Mouse (Mus musculus) limb, embryonic 11.5 days (tissue): Measurements from ENCODE around the gene E130114P18Rik. TPM values are rescaled to one million over a fixed set of nuclear protein-coding genes. Genes with fewer than 3 reads are reported as not detected.

Source experiments
- ATAC-seq: fragments of 200-750 bp; cut with Nextera tagmentation; 2 replicates; pipeline ENCODE4 v1.8.0; 2017; ENCODE audit warnings: low read depth; ENCODE audit not compliant: insufficient number of reproducible peaks, low FRiP score, low TSS enrichment
- DNase-seq: peaks from one replicate; pipeline ENCODE4 v3.0.0-alpha.2; 2015; ENCODE audit warnings: low spot score
- H3K27ac ChIP-seq: fragments of 300-500 bp; sonication (generic); replicated peaks from 2 replicates; pipeline ENCODE4 v1.5.1; 2014; ENCODE audit warnings: low read depth, mild to moderate bottlenecking, low read length
- H3K27me3 ChIP-seq: fragments of 300-500 bp; sonication (generic); 2 replicates; pipeline ENCODE4 v1.6.1; 2014; ENCODE audit warnings: mild to moderate bottlenecking, low read length, mixed read lengths; ENCODE audit not compliant: control insufficient read depth, insufficient read depth
- H3K36me3 ChIP-seq: fragments of 300-500 bp; sonication (generic); 2 replicates; pipeline ENCODE4 v1.6.1; 2014; ENCODE audit warnings: mild to moderate bottlenecking, low read length, moderate library complexity, mixed read lengths; ENCODE audit not compliant: control insufficient read depth, insufficient read depth
- H3K4me1 ChIP-seq: fragments of 300-500 bp; sonication (generic); 2 replicates; pipeline ENCODE4 v1.6.1; 2014; ENCODE audit warnings: low read length, mixed read lengths; ENCODE audit not compliant: control insufficient read depth, insufficient read depth
- H3K4me2 ChIP-seq: fragments of 300-500 bp; sonication (generic); 2 replicates; pipeline ENCODE4 v1.6.1; 2014; ENCODE audit warnings: low read depth, mild to moderate bottlenecking, moderate library complexity; ENCODE audit not compliant: severe bottlenecking
- H3K4me3 ChIP-seq: fragments of 300-500 bp; sonication (generic); 2 replicates; pipeline ENCODE4 v1.5.1; 2014; ENCODE audit warnings: low read depth, low read length
- H3K9ac ChIP-seq: fragments of 300-500 bp; sonication (generic); 2 replicates; pipeline ENCODE4 v1.6.1; 2014; ENCODE audit warnings: mild to moderate bottlenecking, low read length
- H3K9me3 ChIP-seq: fragments of 300-500 bp; sonication (generic); 2 replicates; pipeline ENCODE4 v1.6.1; 2016; ENCODE audit warnings: low read length; ENCODE audit not compliant: control insufficient read depth
- WGBS: fragments of 180-500 bp; shearing (Covaris S2); extraction: QIAGEN DNeasy Blood & Tissue Kit; methylation state at CpG from one replicate; pipeline ENCODE4 v1.1.7; 2014; 5-methylcytosine and 5-hydroxymethylcytosine counted together
- polyA plus RNA-seq: library from polyadenylated mRNA; unstranded; fragments of >200 nt; fragmentation: Nextera tagmentation; extraction: Ambion mirVana; gene quantifications from 2 replicates; pipeline ENCODE4 v1.2.1, GENCODE M21; 2014

The E130114P18Rik gene
- polyA plus RNA-seq, 1 experiment from 2014 or later: 10.1 TPM

DNA sequence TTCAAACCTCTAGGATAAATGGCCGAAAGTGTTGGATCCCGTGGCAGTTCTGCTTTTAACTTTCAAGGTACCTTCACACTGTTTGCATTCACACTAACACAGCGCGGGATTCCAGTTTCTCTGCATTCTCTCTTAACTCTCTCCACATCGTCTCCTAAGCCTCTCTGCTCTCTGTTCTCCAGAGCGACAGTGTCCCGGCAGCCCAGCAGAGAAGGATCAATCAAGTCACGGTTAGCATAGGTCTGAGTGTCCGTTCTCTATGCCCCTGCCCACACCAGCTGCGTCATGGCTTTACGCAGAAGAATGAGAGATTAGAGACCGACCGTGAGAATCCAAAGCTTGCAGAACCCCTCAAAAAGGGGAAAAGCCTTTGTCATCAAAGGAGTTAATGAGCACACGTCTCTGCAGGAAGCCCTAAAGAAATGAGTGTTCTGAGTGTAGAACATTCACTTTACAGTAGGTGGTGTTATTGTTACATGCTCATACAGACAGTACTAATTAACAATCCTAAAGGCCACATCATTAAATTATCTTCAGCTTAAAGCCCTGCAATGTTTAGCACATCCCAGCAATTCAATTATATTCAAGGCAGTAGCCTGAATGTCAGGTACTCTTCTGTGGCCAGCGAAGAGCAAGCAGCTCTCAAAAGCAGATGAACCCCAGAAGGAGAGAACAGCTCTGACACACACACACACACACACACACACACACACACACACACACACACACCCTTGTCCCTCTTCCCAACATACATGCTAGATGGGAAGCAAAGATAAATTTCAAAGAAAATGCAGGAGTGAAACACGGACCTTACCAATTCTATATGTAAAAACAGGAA, 101.9 kb downstream of the E130114P18Rik start:
- H3K9ac ChIP-seq: no peak overlapping the region
- H3K4me2 ChIP-seq: 0 out of 2 replicates have a peak overlapping the region, but pooled peaks have one; percentile 10
- no peaks in the 10 kb centered on the region for H3K9me3 ChIP-seq
- DNase-seq (no peak), ATAC-seq (no peak)
- no peak overlapping the region for H3K27ac ChIP-seq
- no peaks in the 10 kb centered on the region; the same call in 1 of the 2 replicates for H3K27me3 ChIP-seq
- no peak overlapping the region for H3K4me3 ChIP-seq
- 37% methylated on average over 16 of the region's 16 CpGs for WGBS
- H3K36me3 ChIP-seq: no peaks in the 10 kb centered on the region
- H3K4me1 ChIP-seq: peaks cover 6% of the 10 kb centered on the region; the same call in 1 of the 2 replicates

DNA sequence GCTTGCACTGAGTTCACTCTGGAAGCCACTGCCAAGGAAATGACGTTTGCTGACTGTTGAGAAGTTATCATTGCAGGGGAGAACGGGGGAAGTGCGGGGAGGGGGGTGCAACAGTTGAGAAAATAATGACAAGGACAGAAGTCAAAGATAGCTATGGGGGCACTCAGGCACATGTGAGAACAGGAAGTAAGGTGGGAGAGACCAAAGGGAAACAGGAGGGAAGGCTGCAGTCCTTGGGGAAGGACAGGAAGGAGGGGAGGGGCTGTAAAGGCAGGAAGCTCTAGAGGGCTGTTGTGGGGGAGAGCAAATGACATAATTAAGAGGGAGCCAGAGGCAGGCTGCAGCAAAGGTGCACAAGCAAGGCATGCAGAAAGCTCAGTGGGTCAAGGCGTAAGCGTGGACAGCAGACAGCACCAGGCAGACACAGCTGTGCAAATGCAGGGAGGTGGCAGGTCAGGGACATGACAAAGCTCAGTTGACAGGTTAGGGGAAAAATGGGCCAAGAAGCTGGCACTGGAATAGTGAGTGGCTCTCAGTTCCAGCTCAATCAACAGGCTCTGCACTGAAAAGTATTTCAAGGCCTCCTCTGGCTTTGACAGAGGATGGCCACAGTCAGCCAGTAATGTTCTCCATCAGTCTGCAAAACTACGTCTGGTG, 103.9 kb downstream of the E130114P18Rik start:
- peaks cover 6% of the 10 kb centered on the region; the same call in 1 of the 2 replicates for H3K4me1 ChIP-seq
- no peaks in the 10 kb centered on the region for H3K9me3 ChIP-seq
- 51% methylated on average over 6 of the region's 6 CpGs for WGBS
- ATAC-seq (no peak), DNase-seq (no peak)
- no peak overlapping the region for H3K4me3 ChIP-seq
- H3K27me3 ChIP-seq: no peaks in the 10 kb centered on the region; the same call in 1 of the 2 replicates
- H3K36me3 ChIP-seq: no peaks in the 10 kb centered on the region
- H3K27ac ChIP-seq: no peak overlapping the region
- H3K9ac ChIP-seq: no peak overlapping the region
- no peak overlapping the region for H3K4me2 ChIP-seq

- ATAC-seq (no peak), DNase-seq (no peak)
- Histone ChIP-seq H3K9ac (no peak overlapping the region), H3K4me1 (peaks cover 6% of the 10 kb centered on the region; the same call in 1 of the 2 replicates), H3K9me3 (no peaks in the 10 kb centered on the region), H3K27ac (no peak overlapping the region), H3K4me2 (no peak overlapping the region), H3K36me3 (no peaks in the 10 kb centered on the region), H3K27me3 (no peaks in the 10 kb centered on the region; the same call in 1 of the 2 replicates), H3K4me3 (no peak overlapping the region)
- 73% methylated on average over 5 of the region's 5 CpGs for WGBS
These were observed 105.4 kb downstream of the E130114P18Rik start for GRCm38 (mm10) chr4:97672501-97672900.

- no peaks in the 10 kb centered on the region for H3K9me3 ChIP-seq
- DNase-seq (no peak), ATAC-seq (no peak)
- H3K4me3 ChIP-seq: no peak overlapping the region
- H3K27me3 ChIP-seq: no peaks in the 10 kb centered on the region; the same call in 1 of the 2 replicates
- H3K4me2 ChIP-seq: no peak overlapping the region
- no peak overlapping the region for H3K27ac ChIP-seq
- H3K4me1 ChIP-seq: peaks cover 6% of the 10 kb centered on the region; the same call in 1 of the 2 replicates
- 85% methylated on average over 4 of the region's 4 CpGs for WGBS
- no peaks in the 10 kb centered on the region for H3K36me3 ChIP-seq
- no peak overlapping the region for H3K9ac ChIP-seq
These were observed 106.0 kb downstream of the E130114P18Rik start for GRCm38 (mm10) chr4:97671911-97672310.

GRCm38 (mm10) chr4:97670418-97670817, 107.5 kb downstream of the E130114P18Rik start:
- Histone ChIP-seq H3K4me3 (no peak overlapping the region), H3K4me2 (no peak overlapping the region), H3K27ac (no peak overlapping the region), H3K9me3 (no peaks in the 10 kb centered on the region), H3K9ac (no peak overlapping the region), H3K36me3 (no peaks in the 10 kb centered on the region), H3K27me3 (no peaks in the 10 kb centered on the region), H3K4me1 (peaks cover 4% of the 10 kb centered on the region; the same call in 1 of the 2 replicates)
- DNase-seq: no peak
- ATAC-seq: no peak

DNA sequence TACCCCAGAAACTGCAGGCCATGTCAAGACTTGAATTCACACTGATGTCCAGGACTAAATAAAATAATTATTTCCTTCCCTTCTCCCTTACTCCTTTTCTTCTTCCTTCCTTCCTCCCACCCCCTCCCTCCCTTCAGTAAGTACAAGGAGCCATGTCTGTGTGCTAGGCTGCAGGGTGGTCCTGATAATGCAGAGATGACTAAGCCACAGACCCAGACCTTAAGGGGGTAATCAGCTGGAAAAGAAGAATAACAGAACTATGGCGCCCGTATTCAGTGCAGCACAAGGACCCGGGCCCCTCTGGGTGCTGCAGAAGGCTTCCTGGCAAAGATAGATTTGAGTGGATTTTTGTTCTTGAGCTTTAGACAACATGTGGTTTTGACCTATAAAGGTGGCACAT, 108.1 kb downstream of the E130114P18Rik start:
- Histone ChIP-seq H3K4me3 (no peak overlapping the region), H3K9ac (no peak overlapping the region), H3K27me3 (no peaks in the 10 kb centered on the region), H3K4me2 (no peak overlapping the region), H3K4me1 (peaks cover 4% of the 10 kb centered on the region; the same call in 1 of the 2 replicates), H3K36me3 (no peaks in the 10 kb centered on the region), H3K9me3 (no peaks in the 10 kb centered on the region), H3K27ac (no peak overlapping the region)
- no peak for DNase-seq
- no peak for ATAC-seq
- 91% methylated on average over 3 of the region's 3 CpGs for WGBS

- H3K36me3 ChIP-seq: no peaks in the 10 kb centered on the region
- DNase-seq (no peak), ATAC-seq (no peak)
- no peak overlapping the region for H3K27ac ChIP-seq
- no peaks in the 10 kb centered on the region for H3K27me3 ChIP-seq
- H3K9me3 ChIP-seq: no peaks in the 10 kb centered on the region
- no peak overlapping the region for H3K4me2 ChIP-seq
- H3K4me1 ChIP-seq: no peaks in the 10 kb centered on the region
- H3K9ac ChIP-seq: no peak overlapping the region
- no peak overlapping the region for H3K4me3 ChIP-seq
- WGBS: 63% methylated on average over 7 of the region's 7 CpGs
These were observed 112.5 kb downstream of the E130114P18Rik start for GRCm38 (mm10) chr4:97665428-97665755.

GRCm38 (mm10) chr4:97664738-97665427, 113.0 kb downstream of the E130114P18Rik start:
- no peak overlapping the region for H3K4me3 ChIP-seq
- no peaks in the 10 kb centered on the region for H3K27me3 ChIP-seq
- DNase-seq (no peak), ATAC-seq (no peak)
- no peaks in the 10 kb centered on the region for H3K4me1 ChIP-seq
- H3K27ac ChIP-seq: no peak overlapping the region
- H3K4me2 ChIP-seq: no peak overlapping the region
- no peaks in the 10 kb centered on the region for H3K36me3 ChIP-seq
- no peak overlapping the region for H3K9ac ChIP-seq
- WGBS: 61% methylated on average over 7 of the region's 7 CpGs
- H3K9me3 ChIP-seq: no peaks in the 10 kb centered on the region
